Mouse (Mus musculus) kidney, postnatal 14 days (tissue): ENCODE results near the gene Rgcc.

ENCODE experiments used
- DNase-seq: peaks from one replicate; pipeline ENCODE4 v3.0.0; 2022; ENCODE audit warnings: mixed read lengths

Gene Rgcc

GRCm38 (mm10) chr14:79299796-79300195, 1.6 kb downstream of the Rgcc start:
- no peak for DNase-seq

- DNase-seq: no peak
Observed at GRCm38 (mm10) chr14:79299230-79299629, 2.2 kb downstream of the Rgcc start.

- DNase-seq: no peak
Observed at GRCm38 (mm10) chr14:79298314-79298992, 3.0 kb downstream of the Rgcc start.

DNA sequence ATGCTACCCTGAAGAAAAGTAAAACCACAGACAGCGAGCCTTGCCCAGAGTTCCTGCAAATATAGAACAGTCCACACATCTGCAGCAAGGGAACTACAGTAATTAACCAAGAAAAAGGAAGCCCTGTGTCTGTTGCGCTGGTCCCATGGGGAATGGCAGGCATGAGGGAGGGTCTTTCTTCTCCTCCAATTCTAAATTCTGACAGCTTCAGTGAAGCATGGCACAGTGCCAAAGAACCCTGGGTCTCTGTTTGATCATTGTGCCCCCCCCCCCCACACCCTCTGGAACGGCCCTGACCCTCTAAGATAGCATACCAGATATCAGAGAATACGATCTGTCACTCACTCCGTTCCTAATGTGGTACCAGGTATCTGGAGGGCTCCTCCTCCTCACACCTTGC, 4.6 kb downstream of the Rgcc start:
- DNase-seq: no peak

DNA sequence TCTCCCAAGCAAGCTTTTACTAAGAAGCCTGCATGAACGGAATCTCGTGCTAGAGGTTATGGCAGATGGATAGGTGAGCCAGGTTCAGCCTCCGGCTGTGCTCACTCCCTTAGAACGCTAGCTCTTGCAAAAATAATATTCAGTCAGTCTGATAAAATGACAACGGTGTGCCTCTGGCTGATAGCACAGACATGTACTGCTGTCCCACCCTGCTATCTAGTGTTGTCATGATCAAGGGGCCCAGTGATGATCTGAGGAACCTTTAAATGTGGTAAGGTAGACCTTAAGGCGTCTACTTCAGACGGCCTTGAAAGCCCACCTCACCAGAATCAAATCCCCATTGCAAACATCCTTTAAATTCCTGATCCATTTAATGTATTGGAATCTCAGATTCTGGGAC, 5.2 kb downstream of the Rgcc start:
- no peak for DNase-seq

DNA sequence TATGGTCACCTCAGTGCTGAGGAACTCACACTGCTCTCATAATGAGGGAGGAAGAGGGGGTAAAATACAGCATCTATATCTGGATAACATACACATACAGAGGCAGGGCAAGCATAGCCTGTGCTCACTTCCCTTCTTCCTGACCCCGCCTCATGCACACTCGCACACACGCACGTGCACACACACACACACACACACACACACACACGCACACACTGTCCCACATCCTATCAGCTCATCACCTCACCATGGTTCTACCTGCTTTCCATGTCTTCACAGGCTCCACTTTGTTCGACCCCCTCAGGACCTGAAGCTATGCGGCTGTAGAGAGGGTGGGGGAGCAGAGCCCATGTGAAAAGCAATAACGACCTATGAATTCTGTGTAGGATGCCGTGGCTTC, 5.9 kb downstream of the Rgcc start:
- no peak for DNase-seq

DNA sequence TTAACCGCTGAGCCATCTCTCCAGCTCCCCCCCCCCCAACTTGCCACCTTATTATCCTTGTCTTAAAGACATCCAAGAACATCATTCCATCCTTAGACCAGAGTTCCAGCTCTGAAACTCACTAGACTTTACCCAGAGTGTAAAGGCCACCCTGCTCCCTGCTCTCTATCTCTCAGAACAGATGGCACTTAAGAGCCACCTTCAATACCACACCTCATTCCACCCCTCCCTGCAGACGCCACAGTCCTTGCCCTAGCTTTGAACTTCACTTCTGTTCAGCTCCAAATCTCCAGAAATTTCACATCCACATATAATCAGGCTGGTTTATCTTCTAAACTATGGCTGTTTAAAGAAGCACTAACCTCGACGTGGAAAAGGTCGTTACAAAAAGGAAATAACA, 6.5 kb downstream of the Rgcc start:
- DNase-seq: no peak

DNA sequence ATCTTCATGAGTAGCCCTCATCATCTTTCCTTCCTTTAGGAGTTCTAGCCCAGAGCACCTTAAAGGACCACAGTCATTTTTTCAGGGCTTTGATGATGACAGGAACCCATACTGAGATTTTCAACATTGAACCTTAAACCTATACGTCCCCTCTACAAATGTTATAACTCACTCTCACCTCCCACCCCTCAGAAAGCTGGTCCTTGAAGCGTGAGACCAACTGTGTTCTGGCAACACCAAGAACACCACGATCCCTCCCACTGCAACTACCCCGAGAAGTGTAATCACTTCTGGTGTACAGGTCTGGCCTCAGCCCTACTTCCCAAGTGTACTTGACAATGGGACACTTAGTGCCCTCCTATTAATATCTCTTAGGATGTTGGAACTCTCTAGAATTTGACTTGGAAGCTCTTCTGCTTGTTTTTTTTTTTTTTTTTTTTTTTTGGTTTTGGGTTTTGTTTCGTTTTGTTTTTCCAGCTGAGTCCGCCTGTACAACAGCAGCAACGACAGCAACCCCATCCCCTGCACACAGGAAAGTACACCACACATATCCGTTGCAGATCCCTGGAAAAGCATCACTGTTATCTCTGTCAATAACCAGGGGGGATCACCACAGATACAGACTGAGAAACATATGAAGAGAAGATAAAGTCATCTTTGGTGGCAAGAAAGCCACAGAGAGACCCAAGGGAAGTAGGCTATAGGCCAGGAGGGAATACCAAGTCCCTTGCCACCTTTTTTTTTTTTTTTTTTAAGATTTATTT, 7.2 kb downstream of the Rgcc start:
- no peak for DNase-seq

GRCm38 (mm10) chr14:79293119-79293780, 8.2 kb downstream of the Rgcc start:
- peak; percentile 67 for DNase-seq

GRCm38 (mm10) chr14:79291629-79292028, 9.8 kb downstream of the Rgcc start:
- DNase-seq: no peak

DNA sequence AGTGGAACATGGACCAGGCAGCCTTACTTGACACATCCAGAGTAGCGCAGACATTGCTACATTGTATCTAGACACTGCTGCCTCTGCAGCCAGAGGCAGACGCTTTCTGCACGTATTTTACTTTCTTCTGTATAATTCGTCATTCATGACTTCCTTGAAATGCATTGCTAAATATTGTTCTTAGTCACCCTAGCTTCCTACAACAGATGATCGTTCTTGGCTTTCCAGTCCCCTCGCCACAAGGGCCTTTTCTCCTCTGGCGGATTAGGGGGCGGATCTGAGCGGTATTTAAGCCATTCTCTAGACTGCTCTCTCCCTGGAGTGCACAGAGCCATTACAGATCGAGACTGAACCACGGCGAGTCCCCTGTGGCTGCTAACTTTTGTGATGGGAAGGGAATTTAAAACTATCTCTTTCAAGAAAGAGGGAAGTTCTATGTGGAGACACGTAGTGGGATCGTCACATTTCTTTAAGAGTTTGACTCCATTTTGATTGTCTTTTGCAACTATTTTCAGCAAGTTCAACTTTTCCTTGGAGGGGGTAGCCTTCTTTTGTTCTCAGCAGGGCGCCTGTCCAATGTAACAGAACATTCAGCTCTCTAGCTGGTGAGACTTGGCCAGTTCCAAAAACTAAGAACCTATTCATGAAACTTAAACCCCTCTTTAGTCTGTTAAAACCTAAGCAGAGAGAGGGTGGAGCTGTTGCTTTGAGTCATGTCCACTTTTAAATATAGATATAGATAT, 10.6 kb downstream of the Rgcc start:
- no peak for DNase-seq

- no peak for DNase-seq
Observed at GRCm38 (mm10) chr14:79289909-79290308, 11.5 kb downstream of the Rgcc start.

DNA sequence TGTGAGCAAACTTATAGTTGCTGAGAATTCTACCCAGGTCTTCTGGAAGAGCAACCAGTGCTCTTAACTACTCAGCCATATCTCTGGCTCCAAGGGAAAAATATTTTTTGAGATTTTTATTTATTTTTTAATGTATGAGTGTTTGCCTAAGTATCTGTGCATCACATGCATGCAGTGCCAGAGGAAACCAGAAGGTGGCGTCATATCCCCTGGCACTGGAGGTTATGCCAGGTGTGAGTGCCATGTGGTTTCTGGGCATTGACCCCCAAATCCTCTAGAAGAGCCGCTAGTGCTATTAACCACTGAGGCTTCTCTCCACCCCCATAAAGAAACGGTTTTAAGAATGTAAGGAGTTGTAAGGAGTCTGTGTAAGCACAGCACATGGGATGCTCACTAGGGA, 13.2 kb downstream of the Rgcc start:
- no peak for DNase-seq

GRCm38 (mm10) chr14:79287251-79287863, 14.1 kb downstream of the Rgcc start:
- DNase-seq: no peak

GRCm38 (mm10) chr14:79285549-79285948, 15.9 kb downstream of the Rgcc start:
- no peak for DNase-seq

DNA sequence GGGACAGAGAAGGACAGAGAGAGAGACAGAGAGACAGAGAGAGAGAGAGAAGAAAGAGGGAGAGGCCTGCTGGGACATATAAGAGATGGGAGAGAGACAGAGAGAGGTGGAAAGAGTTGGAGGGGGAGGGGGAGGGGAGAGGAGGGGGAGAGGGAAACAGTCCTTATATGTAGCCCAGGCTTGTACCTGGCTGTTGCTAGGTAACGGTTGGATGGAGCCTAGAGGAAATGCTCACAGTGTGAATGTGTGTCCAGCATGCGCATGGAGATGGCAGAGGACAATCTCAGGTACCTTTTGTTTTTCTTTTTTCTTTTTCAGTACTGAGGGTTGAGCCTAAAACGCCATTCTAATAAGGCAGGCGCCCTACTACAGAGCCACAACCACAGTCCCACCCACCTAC, 16.8 kb downstream of the Rgcc start:
- no peak for DNase-seq

- no peak for DNase-seq
Observed at GRCm38 (mm10) chr14:79283952-79284351, 17.5 kb downstream of the Rgcc start.

DNA sequence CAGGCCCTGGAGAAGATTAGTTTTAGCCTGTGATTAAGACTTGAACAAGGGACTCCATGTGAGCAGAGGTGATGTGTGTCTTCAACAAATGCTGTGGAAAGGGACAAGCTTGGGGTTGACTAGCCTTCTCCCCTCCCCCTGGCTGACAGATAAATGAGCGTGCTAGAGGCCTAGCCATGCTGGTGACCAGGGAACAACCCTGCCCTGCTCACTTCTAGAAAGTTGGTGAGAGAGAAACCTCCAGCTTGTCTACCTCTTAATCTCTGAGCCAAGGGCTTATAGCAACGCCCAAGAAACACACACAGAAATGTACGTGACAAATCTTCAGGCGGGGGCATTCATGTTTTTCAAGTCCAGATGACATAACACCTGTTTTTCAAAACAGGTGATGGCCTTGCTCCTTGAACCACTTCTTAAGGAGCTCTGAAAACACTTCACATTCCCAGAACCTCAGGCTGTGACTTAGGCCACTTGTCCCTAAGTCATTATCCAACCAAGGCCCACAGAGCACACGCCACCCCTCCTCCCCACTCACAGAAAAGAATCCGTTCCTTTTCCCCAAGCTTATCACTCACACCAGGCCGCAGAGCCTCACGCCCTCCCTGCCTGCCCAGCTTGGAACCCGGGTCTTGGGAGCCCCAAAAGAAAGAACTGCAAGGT, 19.4 kb downstream of the Rgcc start:
- no peak for DNase-seq

- no peak for DNase-seq
Observed at GRCm38 (mm10) chr14:79280456-79280855, 21.0 kb downstream of the Rgcc start.

DNA sequence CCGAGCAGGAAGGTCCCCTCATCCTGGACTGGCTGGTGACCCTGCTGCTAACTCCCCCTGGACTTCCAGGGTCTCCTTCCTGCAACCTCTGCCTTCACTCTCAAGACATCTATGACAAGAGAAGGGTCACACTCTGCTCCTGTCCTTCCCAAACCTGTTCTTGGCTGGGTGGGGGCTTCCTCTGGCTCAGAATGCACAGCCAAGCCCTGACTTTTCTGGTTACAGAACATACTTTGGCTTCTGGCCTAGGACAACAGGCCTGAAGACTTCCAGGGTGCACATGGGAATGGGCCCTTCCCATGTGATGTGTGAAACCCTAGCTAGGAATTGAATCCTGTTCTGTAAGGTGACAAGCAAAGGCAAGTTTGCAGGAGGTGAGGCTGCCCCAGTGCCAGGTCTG, 22.0 kb downstream of the Rgcc start:
- peak; percentile 50 for DNase-seq

GRCm38 (mm10) chr14:79278927-79279326, 22.5 kb downstream of the Rgcc start:
- DNase-seq: no peak

DNA sequence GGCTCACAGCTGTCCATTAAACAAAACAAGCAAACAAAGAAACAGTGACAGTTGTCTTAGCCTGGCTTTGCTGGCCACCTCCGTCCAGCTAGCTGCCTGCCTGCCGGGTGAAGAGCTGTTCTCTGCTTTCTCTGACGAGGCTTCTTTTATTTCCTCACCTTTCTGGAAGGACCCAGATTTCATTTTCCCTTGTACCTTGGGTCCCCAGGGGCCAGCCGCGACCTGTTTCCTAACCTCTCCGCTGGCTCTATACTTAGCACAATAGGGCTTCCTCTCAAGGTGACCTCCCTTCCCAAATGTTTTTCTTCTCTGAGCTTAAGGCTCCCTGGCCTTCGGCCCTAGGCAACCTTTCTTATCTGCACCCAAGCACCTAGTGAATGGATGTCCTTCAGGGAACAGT, 23.5 kb downstream of the Rgcc start:
- peak; percentile 64 for DNase-seq
